Mouse (Mus musculus): ENCODE results near the gene Kmo. TPM values are rescaled to one million over a fixed set of nuclear protein-coding genes. Genes with fewer than 3 reads are reported as not detected.

Kmo gene
- total RNA-seq (2021) (under 1 TPM; 0.20 to 0.34 TPM), polyA plus RNA-seq (2012; rRNA removed) (0.49 and 0.59 TPM in 2 replicates)
- long read RNA-seq, partial matches to known transcripts: 0 of 2 reads
- long read RNA-seq, other reads (novel, unspliced or antisense): 2 of 2 reads

- peaks cover 12% of the 10 kb centered on the region for H3K36me3 ChIP-seq (ENCODE audit: control insufficient read depth, insufficient read depth, low read length)
- no peaks in the 10 kb centered on the region for H3K27me3 ChIP-seq (ENCODE audit: control insufficient read depth, insufficient read depth, low read length)
- no peak within 1 kb of the TSS for H3K27ac ChIP-seq
- intact Hi-C loops (cut with DNase I): no loop called here
- H3K9ac ChIP-seq (ENCODE audit: low read depth, low read length): no peak within 1 kb of the TSS
- peaks cover 5% of the 10 kb centered on the region for H3K4me1 ChIP-seq (ENCODE audit: control insufficient read depth, insufficient read depth, low read length)
- H3K4me3 ChIP-seq: no peak within 1 kb of the TSS
- WGBS: 76% methylated on average over 13 of the region's 13 CpGs
- peaks cover 9% of the 10 kb centered on the region for H3K79me2 ChIP-seq (replicated peaks; ENCODE audit: control insufficient read depth, insufficient read depth, low read length)
- DNase-seq: no peak
- TF ChIP-seq CTCF (IDR thresholded peaks at IDR 0.05): no peak
- no peak for TF ChIP-seq POLR2A (IDR thresholded peaks at IDR 0.05; ENCODE audit: insufficient read depth, low read depth, low read length)
- TF ChIP-seq EP300 (IDR thresholded peaks at IDR 0.05; ENCODE audit: insufficient read depth, low read depth, low read length): no peak
Observed at GRCm38 (mm10) chr1:175619814-175620431, at the start of gene Kmo. Kmo (plus strand) TSS chr1:175620381.

GRCm38 (mm10) chr1:175574129-175574528 lies 46.1 kb upstream of the Kmo start:
- Histone ChIP-seq H3K79me2 (replicated peaks; ENCODE audit: control insufficient read depth, insufficient read depth, low read length) (no peaks in the 10 kb centered on the region), H3K4me3 (no peak overlapping the region), H3K27ac (no peak overlapping the region), H3K4me1 (ENCODE audit: control insufficient read depth, insufficient read depth, low read length) (no peaks in the 10 kb centered on the region), H3K9ac (ENCODE audit: low read depth, low read length) (no peak overlapping the region), H3K36me3 (ENCODE audit: control insufficient read depth, insufficient read depth, low read length) (no peaks in the 10 kb centered on the region), H3K27me3 (ENCODE audit: control insufficient read depth, insufficient read depth, low read length) (no peaks in the 10 kb centered on the region)
- WGBS: 70% methylated on average over 2 of the region's 2 CpGs
- intact Hi-C loops (cut with DNase I): no loop called here
- no peak for DNase-seq
- TF ChIP-seq EP300 (IDR thresholded peaks at IDR 0.05; ENCODE audit: insufficient read depth, low read depth, low read length): no peak
- no peak for TF ChIP-seq POLR2A (IDR thresholded peaks at IDR 0.05; ENCODE audit: insufficient read depth, low read depth, low read length)
- no peak for TF ChIP-seq CTCF (IDR thresholded peaks at IDR 0.05)

- TF ChIP-seq EP300 (IDR thresholded peaks at IDR 0.05; ENCODE audit: insufficient read depth, low read depth, low read length) (no peak), CTCF (IDR thresholded peaks at IDR 0.05) (no peak), POLR2A (IDR thresholded peaks at IDR 0.05; ENCODE audit: insufficient read depth, low read depth, low read length) (no peak)
- Histone ChIP-seq H3K4me3 (no peak overlapping the region), H3K27me3 (ENCODE audit: control insufficient read depth, insufficient read depth, low read length) (no peaks in the 10 kb centered on the region), H3K79me2 (replicated peaks; ENCODE audit: control insufficient read depth, insufficient read depth, low read length) (no peaks in the 10 kb centered on the region), H3K9ac (ENCODE audit: low read depth, low read length) (no peak overlapping the region), H3K36me3 (ENCODE audit: control insufficient read depth, insufficient read depth, low read length) (no peaks in the 10 kb centered on the region), H3K27ac (no peak overlapping the region), H3K4me1 (ENCODE audit: control insufficient read depth, insufficient read depth, low read length) (no peaks in the 10 kb centered on the region)
- intact Hi-C loops (cut with DNase I): no loop called here
- no peak for DNase-seq
- 70% methylated on average over 2 of the region's 2 CpGs for WGBS
Observed at GRCm38 (mm10) chr1:175578425-175579096, 41.6 kb upstream of the Kmo start.

- Histone ChIP-seq H3K27me3 (ENCODE audit: control insufficient read depth, insufficient read depth, low read length) (no peaks in the 10 kb centered on the region), H3K79me2 (replicated peaks; ENCODE audit: control insufficient read depth, insufficient read depth, low read length) (no peaks in the 10 kb centered on the region), H3K4me1 (ENCODE audit: control insufficient read depth, insufficient read depth, low read length) (no peaks in the 10 kb centered on the region), H3K27ac (no peak overlapping the region), H3K4me3 (no peak overlapping the region), H3K36me3 (ENCODE audit: control insufficient read depth, insufficient read depth, low read length) (no peaks in the 10 kb centered on the region), H3K9ac (ENCODE audit: low read depth, low read length) (no peak overlapping the region)
- 73% methylated on average over 9 of the region's 9 CpGs for WGBS
- no peak for DNase-seq
- TF ChIP-seq CTCF (IDR thresholded peaks at IDR 0.05) (no peak), EP300 (IDR thresholded peaks at IDR 0.05; ENCODE audit: insufficient read depth, low read depth, low read length) (no peak), POLR2A (IDR thresholded peaks at IDR 0.05; ENCODE audit: insufficient read depth, low read depth, low read length) (no peak)
- intact Hi-C loops (cut with DNase I): no loop called here
Observed at GRCm38 (mm10) chr1:175579598-175580235, 40.5 kb upstream of the Kmo start.

GRCm38 (mm10) chr1:175580346-175580745 lies 39.8 kb upstream of the Kmo start:
- H3K27me3 ChIP-seq (ENCODE audit: control insufficient read depth, insufficient read depth, low read length): no peaks in the 10 kb centered on the region
- H3K27ac ChIP-seq: no peak overlapping the region
- intact Hi-C loops (cut with DNase I): no loop called here
- H3K4me3 ChIP-seq: no peak overlapping the region
- no peaks in the 10 kb centered on the region for H3K4me1 ChIP-seq (ENCODE audit: control insufficient read depth, insufficient read depth, low read length)
- no peak for TF ChIP-seq EP300 (IDR thresholded peaks at IDR 0.05; ENCODE audit: insufficient read depth, low read depth, low read length)
- H3K36me3 ChIP-seq (ENCODE audit: control insufficient read depth, insufficient read depth, low read length): no peaks in the 10 kb centered on the region
- no peaks in the 10 kb centered on the region for H3K79me2 ChIP-seq (replicated peaks; ENCODE audit: control insufficient read depth, insufficient read depth, low read length)
- 89% methylated on average over 7 of the region's 7 CpGs for WGBS
- no peak for DNase-seq
- H3K9ac ChIP-seq (ENCODE audit: low read depth, low read length): no peak overlapping the region

GRCm38 (mm10) chr1:175582799-175583198 lies 37.4 kb upstream of the Kmo start:
- Histone ChIP-seq H3K27ac (no peak overlapping the region), H3K4me1 (ENCODE audit: control insufficient read depth, insufficient read depth, low read length) (no peaks in the 10 kb centered on the region), H3K27me3 (ENCODE audit: control insufficient read depth, insufficient read depth, low read length) (no peaks in the 10 kb centered on the region), H3K79me2 (replicated peaks; ENCODE audit: control insufficient read depth, insufficient read depth, low read length) (no peaks in the 10 kb centered on the region), H3K4me3 (no peak overlapping the region), H3K9ac (ENCODE audit: low read depth, low read length) (no peak overlapping the region), H3K36me3 (ENCODE audit: control insufficient read depth, insufficient read depth, low read length) (no peaks in the 10 kb centered on the region)
- no peak for DNase-seq
- TF ChIP-seq EP300 (IDR thresholded peaks at IDR 0.05; ENCODE audit: insufficient read depth, low read depth, low read length) (no peak), POLR2A (IDR thresholded peaks at IDR 0.05; ENCODE audit: insufficient read depth, low read depth, low read length) (no peak), CTCF (IDR thresholded peaks at IDR 0.05) (no peak)
- 78% methylated on average over 4 of the region's 4 CpGs for WGBS
- intact Hi-C loops (cut with DNase I): no loop called here
